Mouse (Mus musculus) thymus, adult 2 months (tissue): ENCODE data around the gene Gm20388. TPM values are rescaled to one million over a fixed set of nuclear protein-coding genes. Genes with fewer than 3 reads are reported as not detected.

Source experiments
- DNase-seq: peaks from one replicate; pipeline ENCODE4 v3.0.0; 2021
- H3K27ac ChIP-seq: fragments of 200-500 bp; 2 replicates; pipeline ENCODE4 v1.5.1; 2012; ENCODE audit warnings: low read length, control low read depth; ENCODE audit not compliant: control insufficient read depth, insufficient read depth
- H3K27me3 ChIP-seq: fragments of 200-500 bp; 2 replicates; pipeline ENCODE4 v1.6.1; 2012; ENCODE audit warnings: mild to moderate bottlenecking, low read length, moderate library complexity, mixed read lengths; ENCODE audit not compliant: control insufficient read depth, insufficient read depth
- H3K36me3 ChIP-seq: fragments of 200-500 bp; 2 replicates; pipeline ENCODE4 v1.6.1; 2012; ENCODE audit warnings: mild to moderate bottlenecking, low read length, moderate library complexity; ENCODE audit not compliant: control insufficient read depth, insufficient read depth
- H3K4me1 ChIP-seq: fragments of 200-500 bp; replicated peaks from 2 replicates; pipeline ENCODE4 v1.6.1; 2012; ENCODE audit warnings: low read length; ENCODE audit not compliant: control insufficient read depth, insufficient read depth
- H3K4me3 ChIP-seq: fragments of 200-500 bp; 2 replicates; pipeline ENCODE4 v1.5.1; 2012; ENCODE audit warnings: mild to moderate bottlenecking, low read length, control low read depth, moderate library complexity; ENCODE audit not compliant: control insufficient read depth, insufficient read depth
- CTCF ChIP-seq: fragments of 200-500 bp; IDR thresholded peaks from 2 replicates; pipeline ENCODE4 v1.5.1; 2012; ENCODE audit warnings: mild to moderate bottlenecking, control low read depth, low read length, moderate library complexity, borderline replicate concordance; ENCODE audit not compliant: control insufficient read depth, poor library complexity, insufficient read depth; ENCODE audit errors: extremely low read depth
- POLR2A ChIP-seq: fragments of 200-500 bp; IDR thresholded peaks from 2 replicates; pipeline ENCODE4 v1.6.1; 2012; ENCODE audit warnings: mild to moderate bottlenecking, low read length, control low read depth, moderate library complexity; ENCODE audit not compliant: control insufficient read depth, poor library complexity, insufficient read depth; ENCODE audit errors: extremely low read depth
- WGBS: fragments of 180-500 bp; shearing (Covaris S2); methylation state at CpG from one replicate; pipeline ENCODE4 v1.1.7; 2018; 5-methylcytosine and 5-hydroxymethylcytosine counted together
- polyA plus RNA-seq: library from polyadenylated mRNA; depleted of rRNA; stranded (reverse); fragments of >200 nt; gene quantifications from 2 replicates; pipeline ENCODE4 v1.2.3, GENCODE M21; 2012

Gm20388 gene
- polyA plus RNA-seq, 1 experiment: 103 TPM

GRCm38 (mm10) chr8:120485116-120485515 is 574.5 kb downstream of the Gm20388 start:
- H3K27me3 ChIP-seq: no peaks in the 10 kb centered on the region
- DNase-seq: no peak
- WGBS: 78% methylated on average over 6 of the region's 6 CpGs
- H3K4me3 ChIP-seq: no peak overlapping the region
- TF ChIP-seq POLR2A (no peak), CTCF (no peak)
- no peak overlapping the region for H3K27ac ChIP-seq
- peaks cover 40% of the 10 kb centered on the region for H3K4me1 ChIP-seq
- H3K36me3 ChIP-seq: no peaks in the 10 kb centered on the region

- H3K4me1 ChIP-seq: peaks cover 47% of the 10 kb centered on the region
- no peak overlapping the region for H3K27ac ChIP-seq
- DNase-seq: no peak
- TF ChIP-seq POLR2A: no peak
- no peak for TF ChIP-seq CTCF
- no peaks in the 10 kb centered on the region for H3K27me3 ChIP-seq
- no peak overlapping the region for H3K4me3 ChIP-seq
- no peaks in the 10 kb centered on the region for H3K36me3 ChIP-seq
- WGBS: 78% methylated on average over 21 of the region's 21 CpGs
Measured at GRCm38 (mm10) chr8:120485551-120486476, 575.2 kb downstream of the Gm20388 start.

- Histone ChIP-seq H3K27ac (peak overlapping the region; percentile 24; the same call in 1 of the 2 replicates), H3K27me3 (no peaks in the 10 kb centered on the region), H3K4me1 (peaks cover 52% of the 10 kb centered on the region), H3K36me3 (no peaks in the 10 kb centered on the region), H3K4me3 (peak overlapping the region; percentile 59)
- DNase-seq: peak; percentile 42
- TF ChIP-seq CTCF (no peak), POLR2A (no peak)
- WGBS: 42% methylated on average over 50 of the region's 50 CpGs
Measured at GRCm38 (mm10) chr8:120486477-120487376, 576.1 kb downstream of the Gm20388 start.

GRCm38 (mm10) chr8:120487377-120487728 is 576.7 kb downstream of the Gm20388 start:
- DNase-seq: no peak
- WGBS: 0% methylated on average over 34 of the region's 34 CpGs
- peaks cover 56% of the 10 kb centered on the region for H3K4me1 ChIP-seq

GRCm38 (mm10) chr8:120487729-120488510 is 577.3 kb downstream of the Gm20388 start:
- peak; percentile 72 for DNase-seq
- H3K4me1 ChIP-seq: peaks cover 58% of the 10 kb centered on the region
- H3K36me3 ChIP-seq: no peaks in the 10 kb centered on the region
- no peaks in the 10 kb centered on the region for H3K27me3 ChIP-seq
- peak overlapping the region; percentile 59 for H3K4me3 ChIP-seq
- under 1% methylated on average over 54 of the region's 55 CpGs for WGBS
- TF ChIP-seq CTCF (no peak), POLR2A (no peak)
- peak overlapping the region; percentile 63 for H3K27ac ChIP-seq

More at GRCm38 (mm10) chr8:120487377-120487728, 576.7 kb downstream of the Gm20388 start:
- Histone ChIP-seq H3K27ac (peak overlapping the region; percentile 24; the same call in 1 of the 2 replicates), H3K4me3 (peak overlapping the region; percentile 59), H3K36me3 (no peaks in the 10 kb centered on the region), H3K27me3 (no peaks in the 10 kb centered on the region)
- TF ChIP-seq CTCF (no peak), POLR2A (no peak)

DNA sequence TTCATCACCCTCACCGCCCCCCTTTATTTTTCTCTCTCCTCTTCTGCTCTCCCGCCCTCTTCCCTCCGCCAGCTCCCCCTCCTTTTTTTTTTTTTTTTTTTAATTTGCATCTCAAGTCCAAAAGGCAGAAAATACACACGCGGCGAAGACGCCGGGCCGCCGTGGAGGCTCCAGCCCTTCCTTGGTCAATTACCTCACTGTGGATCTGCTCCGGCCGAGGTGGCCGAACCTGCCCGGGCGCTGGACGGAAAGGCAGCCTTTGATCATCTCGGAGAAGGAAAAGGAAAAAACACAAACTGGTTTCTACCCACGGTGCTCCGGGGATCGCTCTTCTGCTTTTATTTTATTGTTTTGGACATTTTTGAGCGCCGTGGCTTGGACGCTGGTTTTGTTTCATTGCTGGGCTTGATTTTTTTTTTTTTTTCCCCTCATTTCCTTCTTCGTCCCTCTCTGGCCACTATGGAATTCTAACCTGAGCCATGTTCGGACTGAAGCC is 578.0 kb downstream of the Gm20388 start:
- WGBS: under 1% methylated on average over 25 of the region's 25 CpGs

More for the DNA sequence above, 578.0 kb downstream of the Gm20388 start:
- no peak for DNase-seq
- Histone ChIP-seq H3K36me3 (no peaks in the 10 kb centered on the region), H3K4me3 (peak overlapping the region; percentile 59), H3K27ac (peak overlapping the region; percentile 63), H3K27me3 (no peaks in the 10 kb centered on the region), H3K4me1 (peaks cover 64% of the 10 kb centered on the region)
- TF ChIP-seq POLR2A: no peak
- TF ChIP-seq CTCF: no peak
